Mouse (Mus musculus): ENCODE results near the gene Slc22a4.

- TF ChIP-seq POLR2A (IDR thresholded peaks at IDR 0.05; ENCODE audit: insufficient read length, low read depth) (no peak), MAX (IDR thresholded peaks at IDR 0.05; ENCODE audit: low read depth) (no peak), TCF12 (IDR thresholded peaks at IDR 0.05; ENCODE audit: insufficient read depth, poor library complexity, severe bottlenecking) (no peak), USF1 (IDR thresholded peaks at IDR 0.05; ENCODE audit: low read depth) (no peak), POLR2AphosphoS2 (IDR thresholded peaks at IDR 0.05; ENCODE audit: insufficient read length, low read depth) (no peak), SRF (IDR thresholded peaks at IDR 0.05; ENCODE audit: control insufficient read depth, insufficient read length, low read depth) (no peak), MYOG (IDR thresholded peaks at IDR 0.05; ENCODE audit: control insufficient read depth in 1 of 3, insufficient read depth in 1 of 3, insufficient read length in 2 of 3, low read depth in 2 of 3) (peak in 1 of 3 experiments; percentile 37), E2F4 (IDR thresholded peaks at IDR 0.05; ENCODE audit: insufficient read depth) (no peak), REST (IDR thresholded peaks at IDR 0.05; ENCODE audit: insufficient read depth, insufficient read length) (no peak), MYOD1 (IDR thresholded peaks at IDR 0.05; ENCODE audit: control insufficient read depth in 1 of 3, insufficient read length in 2 of 3, low read depth in 2 of 3) (peak in 1 of 3 experiments; percentile 45), TCF3 (IDR thresholded peaks at IDR 0.05; ENCODE audit: insufficient read length, low read depth) (no peak), CEBPB (IDR thresholded peaks at IDR 0.05; ENCODE audit: insufficient read depth, poor library complexity, severe bottlenecking) (no peak)
These were observed 30.2 kb downstream of the Slc22a4 start for GRCm38 (mm10) chr11:53997661-53998060.

Data from myocyte (in vitro differentiated cells).